Mouse (Mus musculus): ENCODE results near the gene Galnt7.

The Galnt7 gene

GRCm38 (mm10) chr8:57628787-57629664, 23.8 kb downstream of the Galnt7 start:
- DNase-seq (ENCODE audit: extremely low read depth, low read depth): no peak

GRCm38 (mm10) chr8:57627946-57628786, 24.7 kb downstream of the Galnt7 start:
- no peak for DNase-seq (ENCODE audit: extremely low read depth, low read depth)

GRCm38 (mm10) chr8:57623955-57624354, 28.9 kb downstream of the Galnt7 start:
- no peak for DNase-seq (ENCODE audit: extremely low read depth, low read depth)

DNA sequence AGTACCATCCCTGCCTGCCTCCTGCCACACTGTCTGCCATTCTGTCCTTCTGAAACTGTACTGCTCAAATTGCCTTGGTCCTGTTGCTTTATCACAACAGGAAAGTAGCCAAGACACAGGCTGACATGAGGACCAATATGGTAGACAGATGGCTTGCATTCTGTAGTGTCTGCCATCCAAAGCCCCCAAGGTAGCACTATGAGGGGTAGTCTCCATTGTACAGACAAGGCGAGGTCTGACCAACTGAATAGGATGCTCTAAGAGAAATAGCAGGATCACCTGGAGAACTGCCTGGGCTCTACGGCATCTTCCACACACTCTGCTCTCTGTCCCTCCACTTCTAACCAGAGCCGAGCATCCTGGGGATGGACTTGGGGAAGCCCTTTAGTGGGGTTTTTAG, 29.8 kb downstream of the Galnt7 start:
- no peak for DNase-seq (ENCODE audit: extremely low read depth, low read depth)

- no peak for DNase-seq (ENCODE audit: extremely low read depth, low read depth)
These were observed 35.9 kb downstream of the Galnt7 start for GRCm38 (mm10) chr8:57616965-57617364.

- DNase-seq (ENCODE audit: extremely low read depth, low read depth): no peak
These were observed 37.7 kb downstream of the Galnt7 start for GRCm38 (mm10) chr8:57615016-57615657.

GRCm38 (mm10) chr8:57611419-57611977, 41.3 kb downstream of the Galnt7 start:
- no peak for DNase-seq (ENCODE audit: extremely low read depth, low read depth)

- DNase-seq (ENCODE audit: extremely low read depth, low read depth): no peak
These were observed 42.0 kb downstream of the Galnt7 start for GRCm38 (mm10) chr8:57610706-57611418.

DNA sequence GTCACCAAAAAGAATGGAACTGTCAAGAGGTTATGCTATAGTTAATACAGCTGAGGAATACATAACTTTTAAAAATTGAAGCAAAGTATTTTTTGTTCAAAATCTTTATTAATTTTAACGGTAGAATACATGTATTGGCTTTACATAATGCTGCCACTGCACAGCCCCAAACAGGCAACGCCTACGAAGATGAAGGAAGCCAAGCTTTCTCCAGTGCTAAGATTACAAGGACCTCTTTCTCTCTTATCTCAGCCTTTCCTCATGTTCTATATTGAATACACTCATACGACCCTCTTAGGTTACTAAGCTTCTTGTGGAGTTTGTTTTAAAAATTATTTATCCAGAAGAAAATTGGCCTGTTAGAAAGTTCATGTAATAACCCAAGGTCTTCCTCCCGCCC, 50.3 kb downstream of the Galnt7 start:
- DNase-seq (ENCODE audit: extremely low read depth, low read depth): no peak

DNA sequence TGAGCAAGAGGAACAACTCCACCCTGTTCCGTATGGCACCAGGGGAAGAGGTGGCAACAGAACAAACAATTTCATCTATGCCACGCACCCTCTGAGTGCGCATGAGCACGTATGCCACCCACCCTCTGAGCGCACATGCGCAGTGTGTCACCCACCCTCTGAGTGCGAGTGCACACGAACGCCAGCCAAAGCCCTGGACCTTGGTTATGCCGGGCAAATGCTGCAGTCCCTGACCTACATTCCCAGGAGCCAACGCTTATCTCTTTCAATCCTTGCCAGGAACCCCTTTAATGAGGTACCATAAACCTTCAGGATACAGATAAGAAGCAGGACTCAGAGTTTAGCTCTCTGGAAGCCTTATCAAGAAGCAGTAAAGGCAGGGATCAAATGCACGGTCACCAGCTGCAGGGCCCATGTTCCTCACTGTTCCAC, 50.8 kb downstream of the Galnt7 start:
- DNase-seq (ENCODE audit: extremely low read depth, low read depth): peak; percentile 67

GRCm38 (mm10) chr8:57599813-57600555, 52.8 kb downstream of the Galnt7 start:
- no peak for DNase-seq (ENCODE audit: extremely low read depth, low read depth)

- DNase-seq (ENCODE audit: extremely low read depth, low read depth): peak; percentile 69
These were observed 57.0 kb downstream of the Galnt7 start for GRCm38 (mm10) chr8:57595853-57596252.

GRCm38 (mm10) chr8:57594175-57594885, 58.5 kb downstream of the Galnt7 start:
- peak; percentile 68 for DNase-seq (ENCODE audit: extremely low read depth, low read depth)

GRCm38 (mm10) chr8:57592604-57593003, 60.2 kb downstream of the Galnt7 start:
- DNase-seq (ENCODE audit: extremely low read depth, low read depth): no peak

GRCm38 (mm10) chr8:57591681-57592080, 61.2 kb downstream of the Galnt7 start:
- DNase-seq (ENCODE audit: extremely low read depth, low read depth): no peak

DNA sequence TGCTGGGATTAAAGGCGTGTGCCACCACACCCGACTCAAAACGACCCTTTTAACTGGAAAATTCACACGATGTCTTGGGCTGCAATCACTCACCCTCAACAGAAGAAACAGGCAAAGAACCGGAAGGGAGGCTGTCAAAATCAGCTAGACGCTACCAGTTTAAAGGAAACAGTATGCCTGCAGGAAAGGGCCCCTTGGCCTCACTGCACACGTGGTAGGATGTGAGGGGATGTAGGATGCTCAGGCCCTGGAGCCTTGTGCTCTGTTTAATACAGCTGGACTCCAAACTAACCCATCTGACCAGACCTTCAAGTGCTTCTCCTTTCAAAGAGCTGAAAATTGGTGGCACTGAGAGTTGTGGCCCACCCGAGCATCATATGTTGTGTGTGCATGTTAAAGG, 62.8 kb downstream of the Galnt7 start:
- DNase-seq (ENCODE audit: extremely low read depth, low read depth): no peak

DNA sequence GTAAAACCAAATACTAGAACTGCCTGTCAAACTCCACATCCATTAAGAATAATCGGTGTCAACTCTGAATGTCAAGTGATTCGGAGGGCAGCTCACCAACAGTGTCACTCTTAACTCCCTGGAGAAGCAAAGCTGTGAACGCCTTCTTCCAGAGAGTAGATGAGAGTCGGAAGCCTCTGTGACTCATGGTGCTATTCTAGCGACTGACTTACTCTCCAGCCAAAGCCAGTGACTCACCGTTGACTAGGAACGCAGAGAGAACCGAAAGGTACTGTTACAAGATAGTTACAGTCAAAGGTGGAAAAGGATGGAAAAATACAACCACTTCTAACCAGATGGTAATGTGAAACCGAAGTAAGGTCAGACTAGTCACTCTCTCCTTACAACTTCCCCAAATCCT, 63.7 kb downstream of the Galnt7 start:
- no peak for DNase-seq (ENCODE audit: extremely low read depth, low read depth)

GRCm38 (mm10) chr8:57588604-57589003, 64.2 kb downstream of the Galnt7 start:
- DNase-seq (ENCODE audit: extremely low read depth, low read depth): no peak

- no peak for DNase-seq (ENCODE audit: extremely low read depth, low read depth)
These were observed 66.2 kb downstream of the Galnt7 start for GRCm38 (mm10) chr8:57586667-57587066.

Measured in MEL-GATA-1-ER (cell line).